Mouse (Mus musculus) splenic B cell, adult 2 months (primary cell): ENCODE results near the gene Izumo2.
A peak's percentile ranks its signal among the peaks of the same experiment; 100 is the strongest.

Experiments
- DNase-seq: peaks from one replicate; pipeline ENCODE4 v3.0.0-alpha.2; 2011; ENCODE audit warnings: low read depth, low spot score
- H3K27me3 ChIP-seq: 2 replicates; pipeline ENCODE4 v1.6.1; 2012; ENCODE audit warnings: mild to moderate bottlenecking, low read length, moderate library complexity, mixed read lengths; ENCODE audit not compliant: control insufficient read depth, poor library complexity, insufficient read depth, severe bottlenecking
- H3K36me3 ChIP-seq: 2 replicates; pipeline ENCODE4 v1.6.1; 2012; ENCODE audit warnings: mild to moderate bottlenecking, low read length, moderate library complexity, mixed read lengths; ENCODE audit not compliant: control insufficient read depth, poor library complexity, insufficient read depth, severe bottlenecking

Izumo2 gene

GRCm38 (mm10) chr7:44708574-44708973, at the start of gene Izumo2:
TSS of gene Izumo2 (plus strand) at chr7:44708742.
- no peak for DNase-seq
- Histone ChIP-seq H3K27me3 (no peaks in the 10 kb centered on the region), H3K36me3 (no peaks in the 10 kb centered on the region)

GRCm38 (mm10) chr7:44661219-44661618, 47.3 kb upstream of the Izumo2 start:
- Histone ChIP-seq H3K36me3 (no peaks in the 10 kb centered on the region), H3K27me3 (no peaks in the 10 kb centered on the region)
- DNase-seq = no peak

GRCm38 (mm10) chr7:44662168-44662567, 46.4 kb upstream of the Izumo2 start:
- Histone ChIP-seq H3K27me3 (no peaks in the 10 kb centered on the region), H3K36me3 (no peaks in the 10 kb centered on the region)
- no peak for DNase-seq

GRCm38 (mm10) chr7:44662569-44662968, 46.0 kb upstream of the Izumo2 start:
- no peak for DNase-seq
- H3K36me3 ChIP-seq = no peaks in the 10 kb centered on the region
- H3K27me3 ChIP-seq = no peaks in the 10 kb centered on the region

- DNase-seq = no peak
- Histone ChIP-seq H3K27me3 (no peaks in the 10 kb centered on the region), H3K36me3 (no peaks in the 10 kb centered on the region)
Observed at GRCm38 (mm10) chr7:44663546-44663945, 45.0 kb upstream of the Izumo2 start.

GRCm38 (mm10) chr7:44664731-44665130, 43.8 kb upstream of the Izumo2 start:
- H3K36me3 ChIP-seq = no peaks in the 10 kb centered on the region
- no peak for DNase-seq

GRCm38 (mm10) chr7:44666462-44666861, 42.1 kb upstream of the Izumo2 start:
- no peaks in the 10 kb centered on the region for H3K27me3 ChIP-seq
- no peak for DNase-seq

More at GRCm38 (mm10) chr7:44664731-44665130, 43.8 kb upstream of the Izumo2 start:
- no peaks in the 10 kb centered on the region for H3K27me3 ChIP-seq

GRCm38 (mm10) chr7:44667996-44668738, 40.4 kb upstream of the Izumo2 start:
- DNase-seq = no peak
- H3K36me3 ChIP-seq = no peaks in the 10 kb centered on the region
- no peaks in the 10 kb centered on the region for H3K27me3 ChIP-seq

More at GRCm38 (mm10) chr7:44666462-44666861, 42.1 kb upstream of the Izumo2 start:
- no peaks in the 10 kb centered on the region for H3K36me3 ChIP-seq

GRCm38 (mm10) chr7:44669103-44669502, 39.4 kb upstream of the Izumo2 start:
- Histone ChIP-seq H3K36me3 (no peaks in the 10 kb centered on the region), H3K27me3 (no peaks in the 10 kb centered on the region)
- DNase-seq = no peak

- H3K27me3 ChIP-seq = no peaks in the 10 kb centered on the region
- DNase-seq = peak; percentile 22
Observed at GRCm38 (mm10) chr7:44670803-44671202, 37.7 kb upstream of the Izumo2 start, which contains the start of gene Myh14. TSS of gene Myh14 (minus strand) at chr7:44670843.

GRCm38 (mm10) chr7:44672193-44672592, 36.3 kb upstream of the Izumo2 start:
- H3K27me3 ChIP-seq = no peaks in the 10 kb centered on the region
- H3K36me3 ChIP-seq = no peaks in the 10 kb centered on the region
- peak; percentile 26 for DNase-seq

More at GRCm38 (mm10) chr7:44670803-44671202, 37.7 kb upstream of the Izumo2 start, which contains the start of gene Myh14:
- H3K36me3 ChIP-seq = no peaks in the 10 kb centered on the region

- no peaks in the 10 kb centered on the region for H3K36me3 ChIP-seq
- H3K27me3 ChIP-seq = no peaks in the 10 kb centered on the region
- DNase-seq = no peak
Observed at GRCm38 (mm10) chr7:44674511-44674910, 34.0 kb upstream of the Izumo2 start.

GRCm38 (mm10) chr7:44675171-44675570, 33.4 kb upstream of the Izumo2 start:
- no peaks in the 10 kb centered on the region for H3K36me3 ChIP-seq
- H3K27me3 ChIP-seq = no peaks in the 10 kb centered on the region
- DNase-seq = no peak

- no peak for DNase-seq
- no peaks in the 10 kb centered on the region for H3K36me3 ChIP-seq
- no peaks in the 10 kb centered on the region for H3K27me3 ChIP-seq
Observed at GRCm38 (mm10) chr7:44676126-44676525, 32.4 kb upstream of the Izumo2 start.

- no peak for DNase-seq
- H3K27me3 ChIP-seq = no peaks in the 10 kb centered on the region
- no peaks in the 10 kb centered on the region for H3K36me3 ChIP-seq
Observed at GRCm38 (mm10) chr7:44676611-44677010, 31.9 kb upstream of the Izumo2 start.
